Mouse (Mus musculus) lung, embryonic 16.5 days (tissue): ENCODE results near the gene Lsm7. TPM values are rescaled to one million over a fixed set of nuclear protein-coding genes. Genes with fewer than 3 reads are reported as not detected.

Experiments used
- ATAC-seq: fragments of 200-750 bp; cut with Nextera tagmentation; 2 replicates; pipeline ENCODE4 v1.8.0; 2017; ENCODE audit warnings: low read depth, mild to moderate bottlenecking, moderate library complexity
- H3K27ac ChIP-seq: fragments of 300-500 bp; sonication (generic); 2 replicates; pipeline ENCODE4 v1.5.1; 2014; ENCODE audit warnings: mild to moderate bottlenecking, control low read depth, low read length
- H3K27me3 ChIP-seq: fragments of 300-500 bp; sonication (generic); 2 replicates; pipeline ENCODE4 v1.6.1; 2014; ENCODE audit warnings: low read depth, low read length, mixed read lengths; ENCODE audit not compliant: control insufficient read depth, insufficient read depth
- H3K36me3 ChIP-seq: fragments of 300-500 bp; sonication (generic); 2 replicates; pipeline ENCODE4 v1.6.1; 2014; ENCODE audit warnings: low read length; ENCODE audit not compliant: control insufficient read depth, insufficient read depth
- H3K4me1 ChIP-seq: fragments of 300-500 bp; sonication (generic); replicated peaks from 2 replicates; pipeline ENCODE4 v1.6.1; 2014; ENCODE audit warnings: low read length, mixed read lengths; ENCODE audit not compliant: control insufficient read depth, insufficient read depth
- H3K4me2 ChIP-seq: fragments of 300-500 bp; sonication (generic); 2 replicates; pipeline ENCODE4 v1.6.1; 2014; ENCODE audit warnings: low read depth, low read length, control low read depth
- H3K4me3 ChIP-seq: fragments of 300-500 bp; sonication (generic); 2 replicates; pipeline ENCODE4 v1.5.1; 2014; ENCODE audit warnings: mild to moderate bottlenecking, low read length, control low read depth
- H3K9ac ChIP-seq: fragments of 300-500 bp; sonication (generic); 2 replicates; pipeline ENCODE4 v1.6.1; 2014; ENCODE audit warnings: low read length, control low read depth
- H3K9me3 ChIP-seq: fragments of 300-500 bp; sonication (generic); 2 replicates; pipeline ENCODE4 v1.6.1; 2016; ENCODE audit warnings: low read length; ENCODE audit not compliant: control insufficient read depth
- WGBS: fragments of 180-500 bp; shearing (Covaris S2); extraction: QIAGEN DNeasy Blood & Tissue Kit; methylation state at CpG from one replicate; pipeline ENCODE4 v1.1.7; 2014; 5-methylcytosine and 5-hydroxymethylcytosine counted together
- polyA plus RNA-seq: library from polyadenylated mRNA; unstranded; fragments of >200 nt; fragmentation: Nextera tagmentation; extraction: Ambion mirVana; gene quantifications from 2 replicates; pipeline ENCODE4 v1.2.1, GENCODE M21; 2015

Gene Lsm7
- polyA plus RNA-seq, 1 experiment from 2014 or later, result 234 TPM

GRCm38 (mm10) chr10:80880131-80880641 is 25.2 kb upstream of the Lsm7 start:
- no peaks in the 10 kb centered on the region for H3K9me3 ChIP-seq
- no peaks in the 10 kb centered on the region for H3K36me3 ChIP-seq
- H3K9ac ChIP-seq, result no peak overlapping the region
- no peaks in the 10 kb centered on the region for H3K4me1 ChIP-seq
- WGBS, result 7% methylated on average over 5 of the region's 5 CpGs
- no peak overlapping the region for H3K27ac ChIP-seq
- no peak overlapping the region for H3K4me3 ChIP-seq
- no peak overlapping the region for H3K4me2 ChIP-seq
- H3K27me3 ChIP-seq, result no peaks in the 10 kb centered on the region
- peak; percentile 50 for ATAC-seq

GRCm38 (mm10) chr10:80876594-80876993 is 21.6 kb upstream of the Lsm7 start:
- ATAC-seq, result 0 out of 2 replicates have a peak, but pooled peaks have one; percentile 1
- no peaks in the 10 kb centered on the region for H3K9me3 ChIP-seq
- no peak overlapping the region for H3K4me2 ChIP-seq
- no peak overlapping the region for H3K9ac ChIP-seq
- H3K27ac ChIP-seq, result no peak overlapping the region
- H3K4me3 ChIP-seq, result no peak overlapping the region
- H3K36me3 ChIP-seq, result no peaks in the 10 kb centered on the region
- 14% methylated on average over 3 of the region's 3 CpGs for WGBS
- H3K27me3 ChIP-seq, result no peaks in the 10 kb centered on the region
- no peaks in the 10 kb centered on the region for H3K4me1 ChIP-seq

- Histone ChIP-seq H3K4me1 (no peaks in the 10 kb centered on the region), H3K4me3 (no peak overlapping the region), H3K36me3 (no peaks in the 10 kb centered on the region), H3K27me3 (no peaks in the 10 kb centered on the region), H3K4me2 (no peak overlapping the region), H3K9me3 (no peaks in the 10 kb centered on the region), H3K27ac (no peak overlapping the region), H3K9ac (no peak overlapping the region)
- no peak for ATAC-seq
- 29% methylated on average over 5 of the region's 5 CpGs for WGBS
Observed at GRCm38 (mm10) chr10:80876028-80876427, 21.0 kb upstream of the Lsm7 start.

GRCm38 (mm10) chr10:80874035-80874434 is 19.0 kb upstream of the Lsm7 start:
- no peak overlapping the region for H3K4me2 ChIP-seq
- no peak overlapping the region for H3K4me3 ChIP-seq
- ATAC-seq, result no peak
- H3K9me3 ChIP-seq, result no peaks in the 10 kb centered on the region
- no peak overlapping the region; the same call in 1 of the 2 replicates for H3K9ac ChIP-seq
- H3K36me3 ChIP-seq, result no peaks in the 10 kb centered on the region
- H3K27me3 ChIP-seq, result no peaks in the 10 kb centered on the region
- no peak overlapping the region for H3K27ac ChIP-seq
- 68% methylated on average over 9 of the region's 9 CpGs for WGBS
- no peaks in the 10 kb centered on the region for H3K4me1 ChIP-seq

GRCm38 (mm10) chr10:80871581-80871980 is 16.6 kb upstream of the Lsm7 start, which contains the start of gene Tmprss9:
Gene Tmprss9, plus strand, starts transcription at chr10:80871848.
- H3K27ac ChIP-seq, result no peak within 1 kb of the TSS
- no peak for ATAC-seq
- no peaks in the 10 kb centered on the region for H3K4me1 ChIP-seq
- H3K9ac ChIP-seq, result no peak within 1 kb of the TSS
- H3K27me3 ChIP-seq, result no peaks in the 10 kb centered on the region
- peaks cover 3% of the 10 kb centered on the region for H3K36me3 ChIP-seq
- H3K9me3 ChIP-seq, result no peaks in the 10 kb centered on the region
- no peak within 1 kb of the TSS for H3K4me3 ChIP-seq
- 27% methylated on average over 9 of the region's 9 CpGs for WGBS
- H3K4me2 ChIP-seq, result no peak within 1 kb of the TSS

- no peak overlapping the region for H3K4me2 ChIP-seq
- 57% methylated on average over 1 of the region's 6 CpGs for WGBS
- H3K27ac ChIP-seq, result no peak overlapping the region
- H3K27me3 ChIP-seq, result no peaks in the 10 kb centered on the region
- H3K9ac ChIP-seq, result no peak overlapping the region
- no peak for ATAC-seq
- H3K4me3 ChIP-seq, result no peak overlapping the region
- no peaks in the 10 kb centered on the region for H3K4me1 ChIP-seq
- H3K36me3 ChIP-seq, result peaks cover 3% of the 10 kb centered on the region
- H3K9me3 ChIP-seq, result no peaks in the 10 kb centered on the region
Observed at GRCm38 (mm10) chr10:80870993-80871392, 16.0 kb upstream of the Lsm7 start.

- Histone ChIP-seq H3K27me3 (no peaks in the 10 kb centered on the region), H3K4me1 (no peaks in the 10 kb centered on the region), H3K9ac (no peak overlapping the region), H3K27ac (no peak overlapping the region), H3K4me3 (no peak overlapping the region), H3K36me3 (peaks cover 16% of the 10 kb centered on the region), H3K9me3 (no peaks in the 10 kb centered on the region), H3K4me2 (no peak overlapping the region)
- WGBS, result 83% methylated on average over 16 of the region's 16 CpGs
- no peak for ATAC-seq
Observed at GRCm38 (mm10) chr10:80864446-80864845, 9.4 kb upstream of the Lsm7 start.

- H3K27me3 ChIP-seq, result no peaks in the 10 kb centered on the region
Observed at GRCm38 (mm10) chr10:80862305-80862704, 7.3 kb upstream of the Lsm7 start.

GRCm38 (mm10) chr10:80858350-80858935 is 3.4 kb upstream of the Lsm7 start:
- Histone ChIP-seq H3K27ac (0 out of 2 replicates have a peak overlapping the region, but pooled peaks have one; percentile 25), H3K4me2 (no peak overlapping the region), H3K9me3 (no peaks in the 10 kb centered on the region), H3K4me3 (no peak overlapping the region), H3K36me3 (peaks cover 8% of the 10 kb centered on the region; the same call in 1 of the 2 replicates), H3K4me1 (peaks cover 27% of the 10 kb centered on the region), H3K9ac (no peak overlapping the region), H3K27me3 (no peaks in the 10 kb centered on the region)
- ATAC-seq, result no peak
- 52% methylated on average over 7 of the region's 7 CpGs for WGBS

More at GRCm38 (mm10) chr10:80862305-80862704, 7.3 kb upstream of the Lsm7 start:
- H3K27ac ChIP-seq, result no peak overlapping the region
- H3K36me3 ChIP-seq, result peaks cover 14% of the 10 kb centered on the region
- ATAC-seq, result no peak
- H3K9ac ChIP-seq, result no peak overlapping the region
- 89% methylated on average over 5 of the region's 5 CpGs for WGBS
- H3K4me3 ChIP-seq, result no peak overlapping the region
- H3K4me1 ChIP-seq, result peaks cover 8% of the 10 kb centered on the region; the same call in 1 of the 2 replicates
- H3K9me3 ChIP-seq, result no peaks in the 10 kb centered on the region
- H3K4me2 ChIP-seq, result no peak overlapping the region
